Mouse (Mus musculus): Measurements from ENCODE around the gene Azin2. TPM values are rescaled to one million over a fixed set of nuclear protein-coding genes. Genes with fewer than 3 reads are reported as not detected.

The Azin2 gene
- polyA plus RNA-seq (2012; rRNA removed) = 16.1 and 19.6 TPM in 2 replicates

DNA sequence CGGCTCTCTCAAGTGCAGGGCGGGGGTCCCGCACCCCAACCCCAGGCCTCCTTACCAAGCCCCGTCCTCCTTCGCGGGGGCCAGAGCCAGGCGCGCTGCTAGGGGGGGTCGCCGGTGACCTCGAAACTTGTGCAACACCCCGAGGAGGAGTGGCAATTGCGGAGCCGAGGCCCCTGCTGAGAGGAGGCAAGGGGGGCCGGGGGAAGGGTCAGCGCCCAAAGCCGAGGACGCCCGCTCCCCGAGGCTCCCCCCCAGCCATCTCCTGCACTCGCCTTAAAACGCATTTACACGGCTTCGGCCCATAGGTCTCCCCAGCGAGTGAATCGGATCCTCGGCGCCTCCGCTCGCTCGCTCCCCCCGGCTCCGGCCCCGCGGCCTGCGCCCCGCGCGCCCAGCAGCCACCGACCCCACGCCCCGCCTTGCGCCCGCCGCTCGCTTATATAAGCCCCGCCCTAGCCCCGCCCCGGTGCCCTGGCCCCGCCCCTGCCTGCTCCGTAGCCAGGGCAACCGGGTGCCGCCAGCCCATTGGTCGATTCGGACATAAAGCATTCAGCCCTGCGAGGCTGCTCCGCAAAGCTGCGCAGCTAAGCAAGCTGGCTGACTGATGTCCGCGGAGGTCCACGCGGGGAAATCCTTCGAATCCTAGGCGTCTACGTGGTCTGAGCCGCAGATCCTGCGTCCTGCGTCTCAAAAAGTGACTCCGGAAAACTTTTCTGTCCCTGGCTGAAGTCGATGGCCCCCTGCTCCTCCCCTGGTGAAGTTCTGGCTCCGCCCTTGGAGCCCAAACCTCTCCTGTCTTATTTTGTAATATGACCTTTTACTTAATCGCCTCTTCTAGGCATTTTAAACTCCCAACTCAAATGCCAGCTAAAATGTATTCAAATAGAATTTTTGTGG is at the start of gene Azin2:
TSS of gene Azin2 (minus strand) at position 414 of the 897 bp plus-strand sequence.

DNA sequence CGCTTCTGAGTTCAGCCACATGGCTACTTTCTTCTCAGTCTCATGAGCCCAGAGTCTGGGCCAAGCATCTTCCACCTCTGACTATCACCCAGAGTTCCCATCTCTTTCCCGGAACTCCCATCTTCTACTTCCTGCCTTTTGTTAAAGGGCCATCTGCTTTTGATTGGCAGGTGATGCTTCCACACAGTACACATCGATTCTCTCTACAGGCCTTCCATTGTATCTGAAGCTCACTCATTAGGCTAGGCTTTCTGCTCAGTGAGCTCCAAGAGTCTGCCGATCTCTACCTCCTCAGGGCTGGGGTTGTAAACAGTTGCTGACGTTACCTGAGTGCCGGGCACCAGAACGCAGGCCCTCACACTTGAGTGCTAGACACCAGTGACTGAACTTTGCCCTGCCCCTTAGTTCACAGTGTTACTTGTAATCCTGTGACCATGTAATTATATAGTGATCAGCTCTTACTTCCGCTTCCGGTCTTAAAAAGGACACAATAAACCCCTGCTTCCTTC is 29.3 kb upstream of the Azin2 start, which contains the start of gene Ak2:
TSS of gene Ak2 (plus strand) at position 459 of the 509 bp plus-strand sequence.

DNA sequence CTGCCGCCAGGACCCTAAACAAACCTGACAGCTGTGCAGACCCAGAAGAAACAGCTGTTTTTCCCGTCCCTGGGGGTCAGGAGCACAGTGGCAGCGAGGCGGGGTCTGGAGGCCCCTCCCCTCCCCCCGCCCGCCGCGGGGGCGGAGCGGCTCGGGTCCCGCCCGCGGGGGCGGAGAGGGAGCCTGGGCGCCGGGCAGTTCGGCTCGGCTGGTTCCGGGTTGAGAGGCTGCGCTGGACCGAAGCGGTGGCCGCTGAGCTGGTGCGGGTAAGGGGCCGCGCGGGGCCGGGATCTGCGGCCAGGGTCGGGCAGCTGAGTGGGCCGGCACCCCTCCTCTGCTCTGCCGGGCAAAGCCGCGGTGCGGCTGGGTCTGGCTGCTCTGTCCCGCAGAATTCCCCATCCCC is 78.9 kb downstream of the Azin2 start, which contains the start of gene Trim62:
TSS of gene Trim62 (plus strand) at position 202 of the 403 bp plus-strand sequence.

Other genes with a start within 250 kb of the Azin2 start
- 2.8 and 4.2 TPM in 2 replicates for gene A3galt2, start 207.1 kb downstream of the Azin2 start, polyA plus RNA-seq (2012; rRNA removed)
- 63.6 and 69.8 TPM in 2 replicates for gene Zfp362, start 156.4 kb downstream of the Azin2 start, polyA plus RNA-seq (2012; rRNA removed)
- 16.4 and 20.5 TPM in 2 replicates for gene Trim62, start 78.9 kb downstream of the Azin2 start, polyA plus RNA-seq (2012; rRNA removed)
- gene Ak2, start 29.5 kb upstream of the Azin2 start, polyA plus RNA-seq (2012; rRNA removed) = 80.8 and 85.4 TPM in 2 replicates
- gene Rnf19b, start 95.8 kb upstream of the Azin2 start, polyA plus RNA-seq (2012; rRNA removed) = 73.7 and 75.8 TPM in 2 replicates
- gene Tmem54, start 143.1 kb upstream of the Azin2 start, polyA plus RNA-seq (2012; rRNA removed) = 0.10 and 1.6 TPM in 2 replicates
- gene Hpca, start 159.6 kb upstream of the Azin2 start, polyA plus RNA-seq (2012; rRNA removed) = 40.4 and 49.1 TPM in 2 replicates
- gene Fndc5, start 174.6 kb upstream of the Azin2 start, polyA plus RNA-seq (2012; rRNA removed) = 5.7 and 10.2 TPM in 2 replicates
- gene S100pbp, start 227.3 kb upstream of the Azin2 start, polyA plus RNA-seq (2012; rRNA removed) = 32.3 and 35.0 TPM in 2 replicates
- 71.3 and 71.4 TPM in 2 replicates for gene Yars, start 227.3 kb upstream of the Azin2 start, polyA plus RNA-seq (2012; rRNA removed)

All from central nervous system, embryonic 14 days (tissue).